Mouse (Mus musculus) neural tube, embryonic 13.5 days (tissue): ENCODE results near the gene Fam78a. TPM values are rescaled to one million over a fixed set of nuclear protein-coding genes. Genes with fewer than 3 reads are reported as not detected.

ENCODE experiments used
- ATAC-seq: fragments of 200-750 bp; cut with Nextera tagmentation; 2 replicates; pipeline ENCODE4 v1.8.0; 2017; ENCODE audit warnings: low read depth, mild to moderate bottlenecking, moderate TSS enrichment, moderate library complexity
- H3K27ac ChIP-seq: fragments of 300-500 bp; sonication (generic); replicated peaks from 2 replicates; pipeline ENCODE4 v1.5.1; 2015; ENCODE audit warnings: moderate library complexity, mild to moderate bottlenecking, inconsistent platforms
- H3K27me3 ChIP-seq: fragments of 300-500 bp; sonication (generic); 2 replicates; pipeline ENCODE4 v1.6.1; 2015; ENCODE audit warnings: mild to moderate bottlenecking, inconsistent platforms
- H3K36me3 ChIP-seq: fragments of 300-500 bp; sonication (generic); 2 replicates; pipeline ENCODE4 v1.6.1; 2015; ENCODE audit warnings: mild to moderate bottlenecking, inconsistent platforms
- H3K4me1 ChIP-seq: fragments of 300-500 bp; sonication (generic); replicated peaks from 2 replicates; pipeline ENCODE4 v1.6.1; 2015; ENCODE audit warnings: inconsistent platforms
- H3K4me2 ChIP-seq: fragments of 300-500 bp; sonication (generic); 2 replicates; pipeline ENCODE4 v1.6.1; 2015; ENCODE audit warnings: inconsistent platforms, mild to moderate bottlenecking, moderate library complexity
- H3K4me3 ChIP-seq: fragments of 300-500 bp; sonication (generic); 2 replicates; pipeline ENCODE4 v1.5.1; 2015; ENCODE audit warnings: mild to moderate bottlenecking, inconsistent platforms
- H3K9ac ChIP-seq: fragments of 300-500 bp; sonication (generic); 2 replicates; pipeline ENCODE4 v1.6.1; 2015; ENCODE audit warnings: moderate library complexity, mild to moderate bottlenecking, inconsistent platforms
- H3K9me3 ChIP-seq: fragments of 300-500 bp; sonication (generic); 2 replicates; pipeline ENCODE4 v1.6.1; 2016; ENCODE audit warnings: inconsistent platforms
- WGBS: fragments of 180-500 bp; shearing (Covaris S2); methylation state at CpG from one replicate; pipeline ENCODE4 v1.1.7; 2015; 5-methylcytosine and 5-hydroxymethylcytosine counted together
- microRNA-seq: library from miRNA; unstranded; fragments of <30 nt; microRNA quantifications from one replicate; pipeline ENCODE4, GENCODE M21; 2016
- polyA plus RNA-seq: library from polyadenylated mRNA; unstranded; fragments of >200 nt; fragmentation: Nextera tagmentation; extraction: Ambion mirVana; gene quantifications from 2 replicates; pipeline ENCODE4 v1.2.1, GENCODE M21; 2015

Gene Fam78a
- polyA plus RNA-seq, 1 experiment from 2014 or later, result 0.88 TPM

- 94% methylated on average over 5 of the region's 5 CpGs for WGBS
Observed at GRCm38 (mm10) chr2:32020229-32020628, 64.4 kb downstream of the Fam78a start.

GRCm38 (mm10) chr2:32019704-32020103 is 65.0 kb downstream of the Fam78a start:
- H3K4me1 ChIP-seq, result no peaks in the 10 kb centered on the region

More at GRCm38 (mm10) chr2:32020229-32020628, 64.4 kb downstream of the Fam78a start:
- ATAC-seq, result no peak
- H3K9ac ChIP-seq, result no peak overlapping the region
- H3K27ac ChIP-seq, result no peak overlapping the region
- H3K4me2 ChIP-seq, result no peak overlapping the region
- H3K9me3 ChIP-seq, result no peaks in the 10 kb centered on the region
- peaks cover 97% of the 10 kb centered on the region for H3K36me3 ChIP-seq
- no peaks in the 10 kb centered on the region for H3K4me1 ChIP-seq
- no peaks in the 10 kb centered on the region for H3K27me3 ChIP-seq
- no peak overlapping the region for H3K4me3 ChIP-seq

GRCm38 (mm10) chr2:32008716-32009115 is 75.9 kb downstream of the Fam78a start:
- Histone ChIP-seq H3K9ac (no peak overlapping the region), H3K36me3 (peaks cover 88% of the 10 kb centered on the region), H3K4me2 (no peak overlapping the region), H3K9me3 (no peaks in the 10 kb centered on the region), H3K27ac (no peak overlapping the region), H3K4me3 (no peak overlapping the region), H3K4me1 (no peaks in the 10 kb centered on the region), H3K27me3 (no peaks in the 10 kb centered on the region)
- ATAC-seq, result no peak
- WGBS, result 92% methylated on average over 11 of the region's 11 CpGs

More at GRCm38 (mm10) chr2:32019704-32020103, 65.0 kb downstream of the Fam78a start:
- no peaks in the 10 kb centered on the region for H3K27me3 ChIP-seq
- ATAC-seq, result no peak
- no peak overlapping the region for H3K27ac ChIP-seq
- H3K9me3 ChIP-seq, result no peaks in the 10 kb centered on the region
- 85% methylated on average over 4 of the region's 4 CpGs for WGBS
- H3K4me3 ChIP-seq, result no peak overlapping the region
- H3K36me3 ChIP-seq, result peaks cover 97% of the 10 kb centered on the region
- H3K9ac ChIP-seq, result no peak overlapping the region
- H3K4me2 ChIP-seq, result no peak overlapping the region

- 92% methylated on average over 2 of the region's 2 CpGs for WGBS
- Histone ChIP-seq H3K9ac (no peak overlapping the region), H3K27me3 (no peaks in the 10 kb centered on the region), H3K36me3 (peaks cover 89% of the 10 kb centered on the region), H3K27ac (no peak overlapping the region), H3K4me3 (no peak overlapping the region), H3K4me1 (no peaks in the 10 kb centered on the region), H3K4me2 (no peak overlapping the region), H3K9me3 (no peaks in the 10 kb centered on the region)
- no peak for ATAC-seq
Observed at GRCm38 (mm10) chr2:32008311-32008710, 76.3 kb downstream of the Fam78a start.

Small RNAs within 50 kb of the gene (microRNA-seq; reads per million reads assigned to microRNA genes)
- gene Mir7674, result not detected

Other genes with a start within 250 kb of the Fam78a start
- 2.8 and 3.1 TPM in 2 replicates for gene Fibcd1, start 238.9 kb downstream of the Fam78a start, polyA plus RNA-seq
- gene Lamc3, start 197.6 kb downstream of the Fam78a start, polyA plus RNA-seq, result 5.3 and 5.7 TPM in 2 replicates
- 23.1 and 29.1 TPM in 2 replicates for gene Aif1l, start 134.7 kb downstream of the Fam78a start, polyA plus RNA-seq
- 74.2 and 74.5 TPM in 2 replicates for gene Nup214, start 110.4 kb downstream of the Fam78a start, polyA plus RNA-seq
- gene Plpp7, start 10.7 kb upstream of the Fam78a start, polyA plus RNA-seq, result 22.6 and 24.1 TPM in 2 replicates
- gene Prrc2b, start 66.2 kb upstream of the Fam78a start, polyA plus RNA-seq, result 61.6 and 69.8 TPM in 2 replicates
- 25.8 and 25.9 TPM in 2 replicates for gene Pomt1, start 151.7 kb upstream of the Fam78a start, polyA plus RNA-seq
- gene Uck1, start 175.3 kb upstream of the Fam78a start, polyA plus RNA-seq, result 68.3 and 75.5 TPM in 2 replicates
- 27.8 and 30.0 TPM in 2 replicates for gene Golga2, start 202.5 kb upstream of the Fam78a start, polyA plus RNA-seq
- 432 and 483 TPM in 2 replicates for gene Swi5, start 203.2 kb upstream of the Fam78a start, polyA plus RNA-seq